Mouse (Mus musculus): Measurements from ENCODE around the gene Tbcel. TPM values are rescaled to one million over a fixed set of nuclear protein-coding genes. Genes with fewer than 3 reads are reported as not detected.
A peak's percentile ranks its signal among the peaks of the same experiment; 100 is the strongest.

Gene Tbcel
- total RNA-seq (2021), result 10 to 100 TPM; 19.0 to 20.1 TPM

GRCm38 (mm10) chr9:42507709-42508108 is at the start of gene Tbcel:
TSS of gene Tbcel (minus strand) at chr9:42507809.
- intact Hi-C loops (cut with DNase I), result no loop called here
- no peak for DNase-seq (ENCODE audit: low spot score)

DNA sequence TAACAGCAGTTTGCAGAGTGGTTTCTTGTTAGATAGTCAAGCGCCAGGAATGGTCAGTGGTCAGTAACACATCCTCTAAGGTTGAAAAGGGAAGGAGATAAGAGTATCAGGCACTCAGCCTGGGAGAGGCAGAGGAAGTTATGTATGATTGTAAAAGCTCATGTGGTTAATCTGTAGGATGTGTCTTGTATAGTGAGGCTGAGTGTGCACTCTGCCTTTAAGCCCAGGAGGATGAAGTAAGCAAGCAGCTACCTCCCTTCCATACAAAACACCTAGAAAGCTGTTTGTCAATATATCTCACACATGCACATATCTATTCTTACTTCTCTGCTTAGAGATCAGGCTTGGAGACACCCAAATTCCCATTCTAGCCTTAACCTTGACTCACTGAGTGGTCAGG is 47.6 kb upstream of the Tbcel start:
- intact Hi-C loops (cut with DNase I), result no loop called here
- no peak for DNase-seq (ENCODE audit: low spot score)

DNA sequence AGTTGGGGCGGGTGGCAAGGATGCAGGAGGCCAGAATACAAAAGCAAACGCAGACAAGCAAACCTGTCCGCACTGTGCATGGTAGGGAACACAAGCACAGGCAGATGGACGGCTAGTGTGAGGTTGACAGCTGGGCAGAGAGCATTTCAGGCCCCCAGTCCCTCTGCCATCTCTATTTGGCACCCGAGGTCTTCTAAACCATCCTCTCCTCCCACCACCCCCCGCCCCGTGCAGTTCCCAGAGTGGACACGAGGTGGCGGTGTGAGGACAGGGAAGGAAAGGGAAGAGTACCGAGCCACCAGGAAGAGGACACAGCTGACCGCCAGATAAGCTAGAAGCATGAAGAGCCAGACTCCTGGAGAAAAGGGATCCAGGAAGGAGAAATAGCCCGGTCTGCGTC is 42.5 kb upstream of the Tbcel start:
- DNase-seq (ENCODE audit: low spot score), result peak; percentile 12
- intact Hi-C loops (cut with DNase I), result loop anchor here (5.0 kb wide), 1 partner anchor 392 kb away; the partner anchor contains the start of gene Grik4

GRCm38 (mm10) chr9:42548981-42549380 is 41.4 kb upstream of the Tbcel start:
- no peak for DNase-seq (ENCODE audit: low spot score)
- intact Hi-C loops (cut with DNase I), result no loop called here

GRCm38 (mm10) chr9:42544521-42544920 is 36.9 kb upstream of the Tbcel start:
- intact Hi-C loops (cut with DNase I), result no loop called here
- DNase-seq (ENCODE audit: low spot score), result no peak

DNA sequence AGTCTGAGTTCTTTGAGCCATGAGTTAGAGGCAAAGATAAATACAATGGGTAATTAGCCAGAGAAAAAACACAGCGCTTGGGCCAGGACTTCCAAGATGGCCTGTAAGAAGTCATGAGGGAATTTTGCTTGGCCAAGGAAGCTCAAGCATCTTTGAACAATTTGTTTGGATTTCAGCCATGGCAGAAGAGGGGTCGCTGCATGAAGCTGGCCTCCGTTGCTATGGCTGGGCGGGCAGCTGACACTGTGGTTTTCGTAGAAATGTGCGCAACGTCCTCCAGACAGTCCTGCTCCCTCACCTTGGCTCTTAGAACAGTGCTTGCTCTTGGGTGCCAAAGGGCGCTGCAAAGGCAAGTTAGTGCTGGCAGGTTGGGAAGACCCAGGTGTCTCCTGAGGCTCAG is 25.9 kb upstream of the Tbcel start:
- DNase-seq (ENCODE audit: low spot score), result no peak
- intact Hi-C loops (cut with DNase I), result no loop called here

- no peak for DNase-seq (ENCODE audit: low spot score)
- intact Hi-C loops (cut with DNase I), result no loop called here
Observed at GRCm38 (mm10) chr9:42533041-42533440, 25.4 kb upstream of the Tbcel start.

DNA sequence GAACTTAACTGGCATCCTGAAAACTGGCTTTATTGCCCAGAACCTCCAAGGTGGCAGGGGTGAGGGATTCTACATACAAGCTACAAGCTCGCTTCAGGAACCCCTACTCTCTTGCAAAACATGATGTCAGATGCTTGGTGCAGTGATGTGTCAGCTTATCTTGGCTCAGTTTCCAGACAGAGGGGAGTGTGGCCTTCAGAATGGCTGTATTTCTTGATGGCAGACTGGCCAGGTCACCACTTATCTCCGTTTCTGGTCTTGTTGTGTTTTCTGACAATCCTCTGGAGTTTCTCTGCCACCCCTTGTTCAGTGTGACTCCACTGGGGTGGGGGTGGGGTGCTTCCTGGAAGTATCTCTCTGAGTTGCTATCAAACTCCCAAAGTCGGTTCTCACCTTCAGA is 24.3 kb upstream of the Tbcel start:
- intact Hi-C loops (cut with DNase I), result no loop called here
- DNase-seq (ENCODE audit: low spot score), result no peak

DNA sequence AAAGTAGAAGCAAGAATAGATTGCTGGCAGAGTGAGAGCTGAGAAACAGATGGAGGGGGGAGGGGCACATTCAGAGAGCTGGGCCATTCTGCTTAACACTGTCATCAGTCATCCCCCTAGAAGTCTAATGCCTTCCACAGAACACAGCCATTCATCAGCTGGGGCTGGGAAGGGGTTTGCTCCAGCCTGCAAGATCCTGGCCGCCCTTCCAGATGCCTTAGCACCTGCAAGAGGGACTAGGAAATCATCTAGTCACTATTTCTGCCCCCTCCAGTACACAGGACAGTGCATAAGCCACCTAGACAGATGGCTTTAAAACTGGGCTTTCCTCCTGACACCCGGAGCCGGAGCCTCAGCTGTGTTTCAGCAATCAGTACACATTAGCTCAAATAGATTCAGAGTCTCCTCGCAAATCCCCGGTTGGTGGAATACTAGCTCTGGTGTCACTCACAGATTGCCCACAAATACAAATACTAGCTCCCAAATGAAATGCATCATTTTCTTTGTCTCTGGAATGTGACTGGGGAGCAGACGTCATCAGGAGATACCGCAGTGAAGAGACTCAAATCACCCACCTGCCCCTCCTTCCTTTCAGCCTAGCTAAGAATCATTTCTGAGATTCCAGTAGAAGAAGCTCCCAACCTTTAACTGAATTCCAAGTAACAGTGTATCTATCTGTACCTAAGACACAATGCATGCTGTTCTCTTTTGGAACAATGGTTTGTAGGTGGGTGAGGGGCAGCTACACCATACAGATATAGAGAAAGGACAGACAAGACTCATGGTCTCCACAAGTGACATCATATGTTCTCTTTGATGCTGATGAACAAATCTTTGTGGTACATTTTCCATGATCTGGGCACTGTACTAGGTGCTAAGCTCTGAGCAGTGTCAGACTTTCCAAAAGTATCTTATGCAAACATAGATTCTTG is 22.9 kb upstream of the Tbcel start:
- DNase-seq (ENCODE audit: low spot score), result no peak
- intact Hi-C loops (cut with DNase I), result no loop called here

DNA sequence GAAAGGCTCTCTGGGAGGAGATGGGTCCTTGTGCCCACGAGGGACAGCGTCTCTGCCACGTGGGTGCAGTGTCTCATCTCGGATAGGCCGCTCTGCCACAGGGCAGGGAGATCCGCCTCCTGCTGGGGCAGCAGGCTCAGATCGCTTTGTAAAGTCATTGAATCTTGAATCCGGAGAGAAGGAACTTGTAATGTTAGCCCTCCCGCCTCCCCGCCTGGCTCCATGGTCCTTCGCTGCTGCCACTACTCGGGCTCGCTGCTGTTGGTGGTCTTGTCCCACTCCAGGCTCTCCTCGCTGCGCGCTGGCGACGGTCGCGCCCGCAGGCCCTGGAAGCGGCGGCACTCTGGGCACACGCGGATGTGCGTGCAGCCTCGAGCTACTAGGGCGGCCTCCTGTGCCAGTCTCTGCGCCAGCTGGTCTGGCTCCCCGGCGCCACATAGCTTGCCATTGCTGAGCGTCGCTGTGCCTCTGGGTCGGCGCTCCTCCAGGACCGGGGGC is 13.0 kb upstream of the Tbcel start:
- intact Hi-C loops (cut with DNase I), result no loop called here
- peak; percentile 1 for DNase-seq (ENCODE audit: low spot score)

DNA sequence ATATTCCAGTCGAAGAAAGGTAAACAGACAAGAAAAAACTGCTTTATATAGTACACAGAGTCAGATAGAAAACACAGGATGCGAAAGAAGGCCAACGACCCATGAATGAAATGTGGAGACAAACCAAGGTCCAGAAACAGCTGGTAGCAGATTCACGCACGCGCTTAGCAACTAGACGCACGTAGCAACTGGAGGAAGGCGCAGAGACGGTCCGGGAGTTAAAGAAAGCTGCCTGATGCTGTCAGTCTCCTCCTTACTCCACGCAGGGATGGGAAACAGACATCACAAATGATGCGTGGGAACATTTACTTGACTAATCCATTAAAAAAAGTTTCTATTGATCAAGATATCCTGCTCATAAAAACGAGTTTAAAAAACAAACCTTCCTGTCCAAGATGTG is 10.6 kb upstream of the Tbcel start:
- DNase-seq (ENCODE audit: low spot score), result no peak
- intact Hi-C loops (cut with DNase I), result no loop called here

DNA sequence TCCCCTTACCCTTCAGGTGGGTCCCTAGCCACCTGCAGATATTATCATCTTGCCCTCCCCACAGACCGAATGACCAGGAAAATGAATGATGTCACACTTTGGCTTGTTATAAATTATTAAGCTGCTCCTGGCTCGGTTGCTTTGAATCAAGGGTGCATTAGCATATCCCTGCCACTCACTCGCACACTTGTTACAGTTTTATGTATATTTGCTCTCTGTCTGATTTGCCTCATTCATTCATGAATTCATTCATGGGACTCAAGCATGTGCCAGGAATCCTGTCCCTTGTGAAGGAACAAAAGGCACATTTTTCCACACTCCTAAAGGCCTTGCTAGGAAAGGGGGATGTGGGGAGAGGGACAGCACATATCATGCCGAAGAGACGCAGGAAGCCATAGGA is 5.5 kb upstream of the Tbcel start:
- intact Hi-C loops (cut with DNase I), result no loop called here
- no peak for DNase-seq (ENCODE audit: low spot score)

- no peak for DNase-seq (ENCODE audit: low spot score)
- intact Hi-C loops (cut with DNase I), result no loop called here
Observed at GRCm38 (mm10) chr9:42512312-42512711, 4.7 kb upstream of the Tbcel start.

- intact Hi-C loops (cut with DNase I), result no loop called here
- DNase-seq (ENCODE audit: low spot score), result no peak
Observed at GRCm38 (mm10) chr9:42508235-42508634, 626 bp upstream of the Tbcel start.

DNA sequence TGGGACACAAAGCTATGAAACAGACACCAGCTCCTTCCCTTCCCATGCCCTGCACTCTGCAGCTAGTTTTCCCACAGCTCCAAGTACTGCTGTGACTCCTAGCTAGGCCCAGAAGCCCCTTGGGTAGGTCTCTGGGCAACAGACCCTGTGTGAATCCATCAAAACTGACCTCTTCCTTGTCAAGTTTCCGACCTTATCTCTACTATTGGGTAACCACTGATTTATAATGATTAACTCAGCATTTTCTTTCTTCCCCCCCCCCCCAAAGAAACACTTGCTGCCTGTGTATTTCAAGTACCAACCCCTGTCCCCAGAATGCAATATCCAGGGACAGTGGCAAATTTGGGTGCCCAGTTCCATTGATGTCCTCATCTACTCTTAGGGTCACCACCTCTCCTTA is 587 bp downstream of the Tbcel start:
- intact Hi-C loops (cut with DNase I), result no loop called here
- DNase-seq (ENCODE audit: low spot score), result no peak

DNA sequence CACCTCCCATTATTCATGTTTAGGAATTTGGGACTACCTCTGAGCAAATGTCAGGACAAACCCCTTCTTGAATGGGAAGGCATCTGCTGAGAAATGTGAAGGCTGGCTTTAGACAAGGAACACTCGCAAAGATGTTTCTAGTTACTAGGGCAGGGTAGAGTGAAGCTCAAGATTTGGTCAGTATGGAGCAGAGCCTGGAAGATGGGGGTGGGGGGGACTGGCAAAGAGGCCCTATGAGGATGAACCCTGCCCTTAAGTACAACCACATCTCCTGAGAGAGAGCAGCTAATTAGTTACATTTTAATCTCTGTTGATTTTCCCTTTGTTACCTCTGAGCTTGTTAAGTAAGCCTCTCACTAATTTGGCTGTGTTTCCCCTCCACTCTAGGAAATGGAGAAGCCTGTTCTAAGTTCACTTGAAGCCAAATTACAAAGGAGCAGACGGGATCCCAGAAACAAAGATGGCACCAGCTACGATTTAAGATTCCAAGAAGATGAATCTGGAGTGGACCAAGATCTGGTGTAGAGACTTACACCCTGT is 2.6 kb downstream of the Tbcel start:
- DNase-seq (ENCODE audit: low spot score), result no peak
- intact Hi-C loops (cut with DNase I), result no loop called here

DNA sequence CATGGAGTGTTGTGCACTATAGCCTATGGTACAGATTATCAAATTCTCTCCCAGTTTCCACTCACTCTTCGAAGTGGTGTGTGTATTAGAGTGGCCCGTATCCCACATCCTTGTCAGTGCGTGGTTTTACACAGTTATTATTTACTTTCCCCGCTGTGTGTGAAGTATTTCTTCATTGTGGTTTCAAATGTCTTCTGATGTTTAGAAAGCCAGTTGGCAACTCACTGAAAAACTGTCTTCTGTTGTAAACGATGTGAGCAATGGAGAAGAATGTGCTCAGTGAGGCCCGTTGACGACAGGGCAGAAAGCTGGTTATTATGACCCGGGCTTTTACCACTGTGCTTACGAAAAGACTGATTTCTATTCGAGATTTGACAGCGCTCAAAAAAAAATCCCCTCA is 3.0 kb downstream of the Tbcel start:
- no peak for DNase-seq (ENCODE audit: low spot score)
- intact Hi-C loops (cut with DNase I), result no loop called here

DNA sequence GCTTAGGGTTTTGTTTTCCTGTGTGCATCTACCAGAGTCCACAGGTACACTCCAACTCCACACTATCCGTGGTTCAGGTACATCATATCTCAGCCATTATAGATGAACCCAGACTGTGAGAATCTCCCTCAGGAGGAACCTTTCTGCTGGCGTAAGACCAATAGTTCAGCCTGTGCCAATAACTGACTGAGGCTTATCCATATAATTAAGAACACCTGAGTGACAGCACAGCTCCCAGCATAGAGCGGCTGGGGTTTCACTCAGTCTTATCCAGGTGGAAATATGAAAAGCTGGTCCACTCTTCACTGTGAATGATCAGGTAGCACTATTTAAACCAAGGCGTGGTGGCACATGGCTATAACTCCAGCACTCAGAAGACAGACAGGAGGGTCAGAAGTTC is 3.9 kb downstream of the Tbcel start:
- DNase-seq (ENCODE audit: low spot score), result no peak
- intact Hi-C loops (cut with DNase I), result no loop called here

- intact Hi-C loops (cut with DNase I), result no loop called here
- no peak for DNase-seq (ENCODE audit: low spot score)
Observed at GRCm38 (mm10) chr9:42496296-42496695, 11.3 kb downstream of the Tbcel start.

DNA sequence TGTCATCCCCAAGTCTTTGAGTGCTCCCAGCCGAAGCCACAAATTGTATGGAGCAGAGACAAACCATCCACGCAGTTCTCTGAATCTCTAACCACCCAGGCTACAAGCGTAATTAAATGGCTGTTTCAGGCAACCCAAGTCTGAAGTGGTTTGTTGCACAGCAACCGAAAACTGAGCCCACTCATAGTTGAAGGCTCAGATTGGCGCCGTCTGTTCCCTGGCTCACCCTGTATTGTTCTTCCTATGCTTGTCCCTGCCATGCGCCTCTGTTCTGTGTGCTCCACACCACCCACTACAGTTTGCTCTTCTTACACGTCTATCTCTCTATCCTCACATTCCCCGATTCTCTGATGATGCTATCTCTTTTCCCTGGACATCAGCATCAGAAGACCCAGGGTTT is 15.8 kb downstream of the Tbcel start:
- intact Hi-C loops (cut with DNase I), result no loop called here
- no peak for DNase-seq (ENCODE audit: low spot score)

- DNase-seq (ENCODE audit: low spot score), result no peak
- intact Hi-C loops (cut with DNase I), result no loop called here
Observed at GRCm38 (mm10) chr9:42490589-42491382, 16.8 kb downstream of the Tbcel start.
